Mouse (Mus musculus): Measurements from ENCODE around the gene Olfr545. TPM values are rescaled to one million over a fixed set of nuclear protein-coding genes. Genes with fewer than 3 reads are reported as not detected.
A peak's percentile ranks its signal among the peaks of the same experiment; 100 is the strongest.

Olfr545 gene
- not detected in 2 replicates for total RNA-seq (2014; rRNA removed)
- polyA plus RNA-seq (2015; fragmentation: Nextera tagmentation; extraction: Ambion mirVana): 0.05 and 0.18 TPM in 2 replicates

DNA sequence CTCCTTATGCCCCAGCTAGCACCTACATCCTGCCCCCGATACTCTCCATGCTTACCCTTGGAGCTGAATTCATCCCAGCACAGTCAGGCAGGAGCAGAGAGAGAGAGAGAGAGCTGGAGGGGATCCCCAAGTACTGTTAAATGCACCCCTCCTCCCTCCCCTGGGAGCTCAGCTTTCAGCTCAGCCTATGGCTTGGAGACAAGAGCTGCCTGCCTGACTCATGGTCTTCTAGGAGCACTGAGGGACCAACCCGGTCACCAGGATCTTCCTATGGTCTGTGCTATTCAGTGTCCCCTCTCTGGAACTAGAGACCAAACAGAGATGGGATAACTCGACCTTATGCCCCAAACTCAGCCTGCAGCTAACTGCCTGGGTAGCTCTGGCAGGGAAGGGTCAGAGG is at the start of gene Olfr545:
Olfr545 (minus strand) TSS at position 101 of the 400 bp plus-strand sequence.
- Histone ChIP-seq H3K27me3 (ENCODE audit: insufficient read depth, low read length) (no peaks in the 10 kb centered on the region), H3K9me3 (ENCODE audit: low read length) (no peaks in the 10 kb centered on the region), H3K9ac (replicated peaks; ENCODE audit: low read length) (no peak within 1 kb of the TSS), H3K27ac (no peak within 1 kb of the TSS), H3K4me2 (ENCODE audit: low read depth, low read length) (no peak within 1 kb of the TSS), H3K4me3 (ENCODE audit: low read length) (no peak within 1 kb of the TSS), H3K4me1 (ENCODE audit: insufficient read depth, low read length) (no peaks in the 10 kb centered on the region), H3K36me3 (ENCODE audit: insufficient read depth, low read length) (no peaks in the 10 kb centered on the region)
- ATAC-seq (no peak), DNase-seq (ENCODE audit: low spot score) (no peak)
- TF ChIP-seq CTCF (IDR thresholded peaks at IDR 0.05; ENCODE audit: low read depth): no peak
- WGBS: 75% methylated on average over 3 of the region's 3 CpGs

DNA sequence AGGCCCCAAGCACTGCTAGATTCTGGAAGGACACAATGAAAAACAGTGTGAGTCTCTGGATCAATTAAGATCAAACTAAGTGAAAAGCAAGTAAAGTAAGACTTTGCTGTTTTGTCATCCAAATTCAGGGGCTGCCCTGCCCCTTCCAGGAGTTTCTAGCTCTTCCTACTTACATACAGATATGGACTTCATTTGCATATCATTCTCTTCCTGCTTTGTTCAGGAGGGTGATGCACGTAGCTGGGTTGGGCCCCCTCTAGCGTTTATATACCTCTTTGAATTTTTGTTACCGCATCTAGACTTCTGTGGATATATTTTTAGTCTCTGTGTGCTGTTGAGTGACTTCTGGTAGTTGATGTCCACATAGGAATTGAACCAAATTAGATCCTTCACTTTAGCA is 41.9 kb upstream of the Olfr545 start:
- Histone ChIP-seq H3K4me3 (ENCODE audit: low read length) (no peak overlapping the region), H3K27ac (no peak overlapping the region), H3K9me3 (ENCODE audit: low read length) (no peaks in the 10 kb centered on the region), H3K36me3 (ENCODE audit: insufficient read depth, low read length) (no peaks in the 10 kb centered on the region), H3K27me3 (ENCODE audit: insufficient read depth, low read length) (no peaks in the 10 kb centered on the region), H3K9ac (replicated peaks; ENCODE audit: low read length) (no peak overlapping the region), H3K4me2 (ENCODE audit: low read depth, low read length) (no peak overlapping the region), H3K4me1 (ENCODE audit: insufficient read depth, low read length) (no peaks in the 10 kb centered on the region)
- no peak for ATAC-seq
- 62% methylated on average over 3 of the region's 3 CpGs for WGBS
- DNase-seq (ENCODE audit: low spot score): no peak
- no peak for TF ChIP-seq CTCF (IDR thresholded peaks at IDR 0.05; ENCODE audit: low read depth)

DNA sequence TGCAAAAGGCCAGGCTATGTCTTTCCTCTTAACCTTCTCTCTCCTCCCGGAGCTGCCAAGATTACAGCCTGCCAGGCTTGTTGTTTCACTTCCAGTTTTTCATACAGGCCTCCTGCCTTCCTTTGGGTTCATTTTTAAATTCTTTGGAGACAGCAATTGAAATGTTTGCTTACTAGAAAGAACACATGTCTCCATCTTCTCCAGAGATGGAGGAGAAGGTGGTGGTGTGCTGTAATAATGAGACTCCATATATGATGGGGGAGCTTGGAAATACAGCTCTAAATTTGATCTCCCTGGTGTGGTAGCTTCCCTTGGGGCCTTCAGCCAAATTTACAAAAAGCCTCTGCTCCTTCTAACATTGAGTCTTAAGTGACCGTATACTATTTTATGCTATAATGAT is 41.2 kb upstream of the Olfr545 start, which contains the start of gene Olfr548-ps1:
Olfr548-ps1 (plus strand) TSS at position 301 of the 400 bp plus-strand sequence.
- DNase-seq (ENCODE audit: low spot score) (no peak), ATAC-seq (no peak)
- no peak for TF ChIP-seq CTCF (IDR thresholded peaks at IDR 0.05; ENCODE audit: low read depth)
- Histone ChIP-seq H3K9ac (replicated peaks; ENCODE audit: low read length) (no peak within 1 kb of the TSS), H3K27ac (no peak within 1 kb of the TSS), H3K9me3 (ENCODE audit: low read length) (no peaks in the 10 kb centered on the region), H3K27me3 (ENCODE audit: insufficient read depth, low read length) (no peaks in the 10 kb centered on the region), H3K4me1 (ENCODE audit: insufficient read depth, low read length) (no peaks in the 10 kb centered on the region), H3K36me3 (ENCODE audit: insufficient read depth, low read length) (no peaks in the 10 kb centered on the region), H3K4me2 (ENCODE audit: low read depth, low read length) (no peak within 1 kb of the TSS), H3K4me3 (ENCODE audit: low read length) (no peak within 1 kb of the TSS)
- WGBS: 88% methylated on average over 2 of the region's 2 CpGs

DNA sequence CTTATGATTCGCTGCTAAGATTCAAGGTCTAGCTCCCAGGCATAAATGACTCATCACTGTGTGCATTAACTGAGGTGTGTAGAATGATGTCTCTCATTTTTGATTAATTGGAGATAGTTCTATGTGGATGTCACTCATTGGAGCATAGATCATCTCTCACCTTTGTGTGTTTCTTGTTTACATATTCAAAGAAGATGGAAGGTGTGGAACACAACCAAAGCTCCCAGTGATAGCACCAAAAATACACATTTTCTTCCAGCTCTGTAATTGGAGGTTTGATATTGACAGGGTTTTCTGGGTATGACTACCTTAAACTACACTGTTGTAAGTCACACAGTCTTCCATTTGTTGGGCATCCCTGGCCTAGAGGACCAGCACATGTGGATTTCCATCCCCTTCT is 35.1 kb upstream of the Olfr545 start, which contains the start of gene Olfr547:
Olfr547 (plus strand) TSS at position 301 of the 400 bp plus-strand sequence.
- no peaks in the 10 kb centered on the region for H3K4me1 ChIP-seq (ENCODE audit: insufficient read depth, low read length)
- H3K9ac ChIP-seq (replicated peaks; ENCODE audit: low read length): no peak within 1 kb of the TSS
- H3K27me3 ChIP-seq (ENCODE audit: insufficient read depth, low read length): no peaks in the 10 kb centered on the region
- H3K4me2 ChIP-seq (ENCODE audit: low read depth, low read length): no peak within 1 kb of the TSS
- no peak within 1 kb of the TSS for H3K4me3 ChIP-seq (ENCODE audit: low read length)
- H3K9me3 ChIP-seq (ENCODE audit: low read length): no peaks in the 10 kb centered on the region
- TF ChIP-seq CTCF (IDR thresholded peaks at IDR 0.05; ENCODE audit: low read depth): no peak
- H3K27ac ChIP-seq: no peak within 1 kb of the TSS
- DNase-seq (ENCODE audit: low spot score) (no peak), ATAC-seq (no peak)
- 81% methylated on average over 1 of the region's 1 CpGs for WGBS
- H3K36me3 ChIP-seq (ENCODE audit: insufficient read depth, low read length): no peaks in the 10 kb centered on the region

DNA sequence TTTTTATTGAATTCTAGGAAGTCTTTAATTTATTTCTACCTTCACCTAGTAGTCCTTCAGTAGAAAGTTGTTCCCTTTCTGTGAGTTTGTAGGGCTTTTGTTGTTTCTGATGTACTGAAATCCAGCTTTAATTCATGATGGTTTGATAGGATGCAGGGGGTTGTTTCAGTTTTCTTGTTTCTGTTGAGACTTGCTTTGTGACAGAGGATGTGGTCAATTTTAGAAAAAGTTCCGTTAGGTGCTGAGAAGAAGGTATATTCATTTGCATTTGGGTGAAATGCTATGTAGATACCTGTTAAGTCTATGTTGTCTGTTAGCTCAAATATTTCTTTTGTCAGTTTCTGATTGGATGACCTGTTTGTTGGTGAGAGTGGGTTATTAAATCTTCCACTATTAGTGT is 29.7 kb upstream of the Olfr545 start:
- no peaks in the 10 kb centered on the region for H3K9me3 ChIP-seq (ENCODE audit: low read length)
- WGBS: 87% methylated on average over 1 of the region's 1 CpGs
- DNase-seq (ENCODE audit: low spot score): no peak
- H3K27ac ChIP-seq: no peak overlapping the region
- no peak for TF ChIP-seq CTCF (IDR thresholded peaks at IDR 0.05; ENCODE audit: low read depth)
- H3K36me3 ChIP-seq (ENCODE audit: insufficient read depth, low read length): no peaks in the 10 kb centered on the region
- no peaks in the 10 kb centered on the region for H3K27me3 ChIP-seq (ENCODE audit: insufficient read depth, low read length)
- H3K4me1 ChIP-seq (ENCODE audit: insufficient read depth, low read length): no peaks in the 10 kb centered on the region
- no peak overlapping the region for H3K4me3 ChIP-seq (ENCODE audit: low read length)
- H3K4me2 ChIP-seq (ENCODE audit: low read depth, low read length): no peak overlapping the region
- H3K9ac ChIP-seq (replicated peaks; ENCODE audit: low read length): no peak overlapping the region
- no peak for ATAC-seq

DNA sequence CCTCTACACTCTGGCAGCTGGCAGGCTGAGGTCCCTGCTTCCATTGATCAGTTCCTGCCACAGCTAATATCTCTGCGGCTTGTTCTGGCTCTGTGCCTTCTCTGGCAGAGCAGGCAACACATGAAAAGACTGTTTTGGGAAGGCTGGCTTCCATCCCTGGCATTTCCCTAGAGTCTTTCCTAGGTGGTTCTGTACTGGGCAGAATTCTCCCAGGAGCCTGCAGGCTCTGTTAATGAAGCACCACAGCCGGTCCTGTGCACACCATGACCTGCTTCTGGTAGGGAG is 17.6 kb upstream of the Olfr545 start:
- 34% methylated on average over 2 of the region's 2 CpGs for WGBS
- no peaks in the 10 kb centered on the region for H3K27me3 ChIP-seq (ENCODE audit: insufficient read depth, low read length)
- no peak overlapping the region for H3K27ac ChIP-seq
- H3K4me3 ChIP-seq (ENCODE audit: low read length): no peak overlapping the region
- H3K9me3 ChIP-seq (ENCODE audit: low read length): no peaks in the 10 kb centered on the region
- H3K9ac ChIP-seq (replicated peaks; ENCODE audit: low read length): no peak overlapping the region
- H3K4me1 ChIP-seq (ENCODE audit: insufficient read depth, low read length): peaks cover 11% of the 10 kb centered on the region; the same call in 1 of the 2 replicates
- no peaks in the 10 kb centered on the region for H3K36me3 ChIP-seq (ENCODE audit: insufficient read depth, low read length)
- H3K4me2 ChIP-seq (ENCODE audit: low read depth, low read length): no peak overlapping the region
- no peak for TF ChIP-seq CTCF (IDR thresholded peaks at IDR 0.05; ENCODE audit: low read depth)
- no peak for ATAC-seq
- DNase-seq (ENCODE audit: low spot score): peak; percentile 59

DNA sequence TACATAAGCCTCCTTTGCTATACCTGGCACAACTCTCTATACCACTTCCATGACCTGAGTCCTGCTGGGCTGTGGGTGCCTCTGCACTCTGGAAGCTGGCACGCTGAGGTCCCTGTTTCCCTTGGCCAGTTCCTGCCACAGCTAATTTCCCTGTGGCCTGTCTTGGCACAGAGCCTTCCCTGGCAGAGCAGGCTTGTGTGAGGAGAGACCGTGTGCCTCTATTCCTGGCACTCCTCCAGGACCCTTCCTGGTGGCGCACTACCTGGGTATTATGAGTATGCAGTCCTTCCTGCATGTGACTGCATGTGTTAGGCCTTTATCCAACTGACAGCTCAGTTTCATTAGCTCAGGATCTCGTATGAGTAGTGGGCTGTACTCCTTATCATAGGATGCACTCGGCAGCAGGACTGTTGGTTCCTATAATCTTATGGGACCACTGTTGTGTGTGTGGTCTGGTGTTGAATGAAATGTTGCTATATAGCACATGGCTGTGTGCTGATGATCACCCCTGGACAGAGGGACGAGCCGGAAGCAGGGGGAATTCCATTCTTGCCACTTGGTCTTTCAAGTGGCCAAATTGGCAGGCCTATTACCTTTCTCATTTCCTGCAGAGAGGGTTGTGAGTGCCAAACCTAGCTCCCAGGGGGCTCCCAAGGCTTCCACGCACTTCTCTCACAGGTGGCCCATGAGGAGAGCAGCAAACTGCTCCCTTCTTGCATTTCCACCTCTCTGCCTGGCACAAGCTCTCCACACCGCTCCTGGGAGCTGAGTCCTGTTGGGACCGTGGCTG is 17.1 kb upstream of the Olfr545 start:
- Histone ChIP-seq H3K36me3 (ENCODE audit: insufficient read depth, low read length) (no peaks in the 10 kb centered on the region), H3K9ac (replicated peaks; ENCODE audit: low read length) (no peak overlapping the region), H3K4me3 (ENCODE audit: low read length) (no peak overlapping the region), H3K27me3 (ENCODE audit: insufficient read depth, low read length) (no peaks in the 10 kb centered on the region), H3K27ac (no peak overlapping the region), H3K9me3 (ENCODE audit: low read length) (no peaks in the 10 kb centered on the region), H3K4me2 (ENCODE audit: low read depth, low read length) (no peak overlapping the region), H3K4me1 (ENCODE audit: insufficient read depth, low read length) (peaks cover 11% of the 10 kb centered on the region; the same call in 1 of the 2 replicates)
- no peak for ATAC-seq
- no peak for TF ChIP-seq CTCF (IDR thresholded peaks at IDR 0.05; ENCODE audit: low read depth)
- WGBS: 32% methylated on average over 10 of the region's 10 CpGs
- peak; percentile 50 for DNase-seq (ENCODE audit: low spot score)
